Mouse (Mus musculus): ENCODE measurements around the gene Vmn1r107. TPM values are rescaled to one million over a fixed set of nuclear protein-coding genes. Genes with fewer than 3 reads are reported as not detected.
"Not testable (repeated sequence)": the region's sequence is repeated elsewhere in the genome, so short reads cannot be mapped to it uniquely, and the experiment has no call there.

The Vmn1r107 gene
- polyA plus RNA-seq (2016; fragmentation: Nextera tagmentation; extraction: Ambion mirVana): not detected in 2 replicates

- H3K4me3 ChIP-seq; DNase-seq (ENCODE audit: low spot score); H3K27ac ChIP-seq; H3K36me3 ChIP-seq; H3K27me3 ChIP-seq (ENCODE audit: insufficient read depth, poor library complexity, severe bottlenecking); H3K9me3 ChIP-seq; H3K4me1 ChIP-seq (replicated peaks): not testable (repeated sequence)
- no CpG with 5 or more reads among the region's 3 CpGs for WGBS
Observed at GRCm38 (mm10) chr7:20668618-20669017, at the start of gene Vmn1r107. Gene Vmn1r107, plus strand, starts transcription at chr7:20668918.

GRCm38 (mm10) chr7:20703116-20703515 is 34.4 kb downstream of the Vmn1r107 start, which contains the start of gene Vmn1r111:
Gene Vmn1r111, minus strand, starts transcription at chr7:20703216.
- not testable (repeated sequence) for H3K27ac ChIP-seq; H3K27me3 ChIP-seq (ENCODE audit: insufficient read depth, poor library complexity, severe bottlenecking); H3K9me3 ChIP-seq; H3K4me1 ChIP-seq (replicated peaks); H3K4me3 ChIP-seq; DNase-seq (ENCODE audit: low spot score); H3K36me3 ChIP-seq
- no CpG with 5 or more reads among the region's 2 CpGs for WGBS

Other genes with a start within 250 kb of the Vmn1r107 start
- gene Vmn1r101, start 226.3 kb upstream of the Vmn1r107 start, polyA plus RNA-seq (2016; fragmentation: Nextera tagmentation; extraction: Ambion mirVana): not detected in 2 replicates
- not detected in 2 replicates for gene Gm10670, start 194.0 kb upstream of the Vmn1r107 start, polyA plus RNA-seq (2016; fragmentation: Nextera tagmentation; extraction: Ambion mirVana)
- not detected in 2 replicates for gene Vmn1r103, start 158.4 kb upstream of the Vmn1r107 start, polyA plus RNA-seq (2016; fragmentation: Nextera tagmentation; extraction: Ambion mirVana)
- not detected in 2 replicates for gene Vmn1r104, start 135.1 kb upstream of the Vmn1r107 start, polyA plus RNA-seq (2016; fragmentation: Nextera tagmentation; extraction: Ambion mirVana)
- gene Gm5726, start 123.2 kb upstream of the Vmn1r107 start, polyA plus RNA-seq (2016; fragmentation: Nextera tagmentation; extraction: Ambion mirVana): not detected in 2 replicates
- gene Gm4141, start 92.7 kb upstream of the Vmn1r107 start, polyA plus RNA-seq (2016; fragmentation: Nextera tagmentation; extraction: Ambion mirVana): not detected in 2 replicates
- gene Gm4513, start 69.9 kb upstream of the Vmn1r107 start, polyA plus RNA-seq (2016; fragmentation: Nextera tagmentation; extraction: Ambion mirVana): not detected in 2 replicates
- gene Vmn1r111, start 34.3 kb downstream of the Vmn1r107 start, polyA plus RNA-seq (2016; fragmentation: Nextera tagmentation; extraction: Ambion mirVana): not detected in 2 replicates
- not detected in 2 replicates for gene Gm10668, start 61.7 kb downstream of the Vmn1r107 start, polyA plus RNA-seq (2016; fragmentation: Nextera tagmentation; extraction: Ambion mirVana)
- gene Vmn1r112, start 102.3 kb downstream of the Vmn1r107 start, polyA plus RNA-seq (2016; fragmentation: Nextera tagmentation; extraction: Ambion mirVana): not detected in 2 replicates
- not detected in 2 replicates for gene Vmn1r113, start 118.4 kb downstream of the Vmn1r107 start, polyA plus RNA-seq (2016; fragmentation: Nextera tagmentation; extraction: Ambion mirVana)
- not detected in 2 replicates for gene Vmn1r114, start 143.3 kb downstream of the Vmn1r107 start, polyA plus RNA-seq (2016; fragmentation: Nextera tagmentation; extraction: Ambion mirVana)
- not detected in 2 replicates for gene Vmn1r115, start 176.1 kb downstream of the Vmn1r107 start, polyA plus RNA-seq (2016; fragmentation: Nextera tagmentation; extraction: Ambion mirVana)
- gene Vmn1r116, start 203.3 kb downstream of the Vmn1r107 start, polyA plus RNA-seq (2016; fragmentation: Nextera tagmentation; extraction: Ambion mirVana): not detected in 2 replicates
- gene Vmn1r117, start 215.2 kb downstream of the Vmn1r107 start, polyA plus RNA-seq (2016; fragmentation: Nextera tagmentation; extraction: Ambion mirVana): not detected in 2 replicates
- gene Vmn1r118, start 243.4 kb downstream of the Vmn1r107 start, polyA plus RNA-seq (2016; fragmentation: Nextera tagmentation; extraction: Ambion mirVana): not detected in 2 replicates

Measured in hindbrain, embryonic 10.5 days (tissue).